Mouse (Mus musculus) neural tube, embryonic 11.5 days (tissue): ENCODE data around the gene Zcchc14. TPM values are rescaled to one million over a fixed set of nuclear protein-coding genes. Genes with fewer than 3 reads are reported as not detected.

ENCODE experiments used
- ATAC-seq: fragments of 200-750 bp; cut with Nextera tagmentation; 2 replicates; pipeline ENCODE4 v1.8.0; 2017; ENCODE audit warnings: moderate number of reproducible peaks, mild to moderate bottlenecking, moderate TSS enrichment, moderate library complexity; ENCODE audit not compliant: insufficient read depth, low FRiP score, low TSS enrichment
- DNase-seq: peaks from one replicate; pipeline ENCODE4 v3.0.0-alpha.2; 2015; ENCODE audit warnings: low spot score
- H3K27ac ChIP-seq: fragments of 300-500 bp; sonication (generic); 2 replicates; pipeline ENCODE4 v1.5.1; 2014; ENCODE audit warnings: low read depth, mild to moderate bottlenecking, low read length
- H3K27me3 ChIP-seq: fragments of 300-500 bp; sonication (generic); 2 replicates; pipeline ENCODE4 v1.6.1; 2014; ENCODE audit warnings: mild to moderate bottlenecking, low read length, mixed read lengths; ENCODE audit not compliant: control insufficient read depth, insufficient read depth
- H3K36me3 ChIP-seq: fragments of 300-500 bp; sonication (generic); 2 replicates; pipeline ENCODE4 v1.6.1; 2014; ENCODE audit warnings: mild to moderate bottlenecking, low read length, moderate library complexity, mixed read lengths; ENCODE audit not compliant: control insufficient read depth, insufficient read depth
- H3K4me1 ChIP-seq: fragments of 300-500 bp; sonication (generic); 2 replicates; pipeline ENCODE4 v1.6.1; 2014; ENCODE audit warnings: low read length, mixed read lengths; ENCODE audit not compliant: control insufficient read depth, insufficient read depth
- H3K4me2 ChIP-seq: fragments of 300-500 bp; sonication (generic); 2 replicates; pipeline ENCODE4 v1.6.1; 2014; ENCODE audit warnings: low read depth, mild to moderate bottlenecking, moderate library complexity
- H3K4me3 ChIP-seq: fragments of 300-500 bp; sonication (generic); 2 replicates; pipeline ENCODE4 v1.5.1; 2014; ENCODE audit warnings: low read depth, low read length
- H3K9ac ChIP-seq: fragments of 300-500 bp; sonication (generic); 2 replicates; pipeline ENCODE4 v1.6.1; 2014; ENCODE audit warnings: mild to moderate bottlenecking, low read length
- H3K9me3 ChIP-seq: fragments of 300-500 bp; sonication (generic); 2 replicates; pipeline ENCODE4 v1.6.1; 2016; ENCODE audit warnings: low read length; ENCODE audit not compliant: control insufficient read depth
- WGBS: fragments of 180-500 bp; shearing (Covaris S2); extraction: QIAGEN DNeasy Blood & Tissue Kit; methylation state at CpG from one replicate; pipeline ENCODE4 v1.1.7; 2014; 5-methylcytosine and 5-hydroxymethylcytosine counted together
- polyA plus RNA-seq: library from polyadenylated mRNA; unstranded; fragments of >200 nt; fragmentation: Nextera tagmentation; extraction: Ambion mirVana; gene quantifications from 2 replicates; pipeline ENCODE4 v1.2.1, GENCODE M21; 2014

Zcchc14 gene
- polyA plus RNA-seq, 1 experiment from 2014 or later: 23.3 TPM

GRCm38 (mm10) chr8:121623043-121623442 is 29.7 kb downstream of the Zcchc14 start:
- H3K4me2 ChIP-seq: no peak overlapping the region
- WGBS: 96% methylated on average over 8 of the region's 8 CpGs
- no peak for ATAC-seq

GRCm38 (mm10) chr8:121621879-121622278 is 30.8 kb downstream of the Zcchc14 start:
- 85% methylated on average over 1 of the region's 1 CpGs for WGBS
- Histone ChIP-seq H3K4me2 (no peak overlapping the region), H3K4me3 (no peak overlapping the region)

More at GRCm38 (mm10) chr8:121623043-121623442, 29.7 kb downstream of the Zcchc14 start:
- Histone ChIP-seq H3K4me3 (no peak overlapping the region), H3K36me3 (no peaks in the 10 kb centered on the region; the same call in 1 of the 2 replicates), H3K9me3 (no peaks in the 10 kb centered on the region), H3K27ac (no peak overlapping the region), H3K4me1 (no peaks in the 10 kb centered on the region; the same call in 1 of the 2 replicates), H3K9ac (no peak overlapping the region), H3K27me3 (no peaks in the 10 kb centered on the region)
- no peak for DNase-seq

GRCm38 (mm10) chr8:121620801-121621516 is 31.7 kb downstream of the Zcchc14 start:
- H3K27ac ChIP-seq: no peak overlapping the region
- no peak overlapping the region; the same call in 1 of the 2 replicates for H3K9ac ChIP-seq
- no peak overlapping the region for H3K4me3 ChIP-seq
- H3K4me1 ChIP-seq: no peaks in the 10 kb centered on the region; the same call in 1 of the 2 replicates
- ATAC-seq (no peak), DNase-seq (no peak)
- no peaks in the 10 kb centered on the region for H3K9me3 ChIP-seq
- no peaks in the 10 kb centered on the region for H3K27me3 ChIP-seq
- 83% methylated on average over 12 of the region's 12 CpGs for WGBS
- no peaks in the 10 kb centered on the region; the same call in 1 of the 2 replicates for H3K36me3 ChIP-seq
- no peak overlapping the region for H3K4me2 ChIP-seq

More at GRCm38 (mm10) chr8:121621879-121622278, 30.8 kb downstream of the Zcchc14 start:
- Histone ChIP-seq H3K9ac (no peak overlapping the region), H3K27me3 (no peaks in the 10 kb centered on the region), H3K27ac (no peak overlapping the region), H3K36me3 (no peaks in the 10 kb centered on the region; the same call in 1 of the 2 replicates), H3K9me3 (no peaks in the 10 kb centered on the region), H3K4me1 (no peaks in the 10 kb centered on the region; the same call in 1 of the 2 replicates)
- DNase-seq (no peak), ATAC-seq (no peak)

GRCm38 (mm10) chr8:121619401-121619995 is 33.2 kb downstream of the Zcchc14 start:
- ATAC-seq (no peak), DNase-seq (no peak)
- no peaks in the 10 kb centered on the region; the same call in 1 of the 2 replicates for H3K36me3 ChIP-seq
- no peaks in the 10 kb centered on the region for H3K9me3 ChIP-seq
- no peak overlapping the region for H3K4me3 ChIP-seq
- H3K27ac ChIP-seq: no peak overlapping the region
- no peaks in the 10 kb centered on the region for H3K27me3 ChIP-seq
- H3K4me1 ChIP-seq: no peaks in the 10 kb centered on the region; the same call in 1 of the 2 replicates
- H3K9ac ChIP-seq: no peak overlapping the region
- WGBS: 74% methylated on average over 7 of the region's 7 CpGs
- no peak overlapping the region for H3K4me2 ChIP-seq

- Histone ChIP-seq H3K36me3 (peaks cover 10% of the 10 kb centered on the region), H3K27me3 (no peaks in the 10 kb centered on the region), H3K9ac (no peak overlapping the region), H3K9me3 (no peaks in the 10 kb centered on the region), H3K27ac (no peak overlapping the region), H3K4me3 (no peak overlapping the region), H3K4me2 (no peak overlapping the region), H3K4me1 (no peaks in the 10 kb centered on the region)
- ATAC-seq (no peak), DNase-seq (no peak)
Measured at GRCm38 (mm10) chr8:121613419-121613818, 39.3 kb downstream of the Zcchc14 start.

- no peak overlapping the region for H3K4me2 ChIP-seq
- no peak overlapping the region for H3K9ac ChIP-seq
- no peak overlapping the region for H3K27ac ChIP-seq
- no peaks in the 10 kb centered on the region for H3K4me1 ChIP-seq
- DNase-seq: no peak
- no peaks in the 10 kb centered on the region for H3K9me3 ChIP-seq
- H3K4me3 ChIP-seq: no peak overlapping the region
- peaks cover 20% of the 10 kb centered on the region for H3K36me3 ChIP-seq
- ATAC-seq: no peak
- WGBS: 98% methylated on average over 11 of the region's 11 CpGs
- no peaks in the 10 kb centered on the region for H3K27me3 ChIP-seq
Measured at GRCm38 (mm10) chr8:121609916-121610315, 42.8 kb downstream of the Zcchc14 start.

GRCm38 (mm10) chr8:121609251-121609650 is 43.5 kb downstream of the Zcchc14 start:
- 89% methylated on average over 15 of the region's 15 CpGs for WGBS

GRCm38 (mm10) chr8:121607661-121608060 is 45.0 kb downstream of the Zcchc14 start:
- Histone ChIP-seq H3K4me1 (no peaks in the 10 kb centered on the region), H3K36me3 (peaks cover 34% of the 10 kb centered on the region), H3K9ac (no peak overlapping the region), H3K4me3 (no peak overlapping the region), H3K4me2 (no peak overlapping the region), H3K27me3 (no peaks in the 10 kb centered on the region), H3K9me3 (no peaks in the 10 kb centered on the region), H3K27ac (no peak overlapping the region)
- no peak for DNase-seq
- ATAC-seq: no peak
- 92% methylated on average over 5 of the region's 5 CpGs for WGBS

More at GRCm38 (mm10) chr8:121609251-121609650, 43.5 kb downstream of the Zcchc14 start:
- H3K36me3 ChIP-seq: peaks cover 26% of the 10 kb centered on the region
- H3K27me3 ChIP-seq: no peaks in the 10 kb centered on the region
- H3K4me1 ChIP-seq: no peaks in the 10 kb centered on the region
- H3K9me3 ChIP-seq: no peaks in the 10 kb centered on the region
- H3K9ac ChIP-seq: no peak overlapping the region
- ATAC-seq: no peak
- no peak overlapping the region for H3K27ac ChIP-seq
- no peak overlapping the region for H3K4me3 ChIP-seq
- no peak for DNase-seq
- no peak overlapping the region for H3K4me2 ChIP-seq

- Histone ChIP-seq H3K36me3 (peaks cover 40% of the 10 kb centered on the region), H3K9ac (no peak overlapping the region), H3K4me1 (no peaks in the 10 kb centered on the region), H3K4me3 (no peak overlapping the region), H3K4me2 (no peak overlapping the region), H3K9me3 (no peaks in the 10 kb centered on the region), H3K27ac (no peak overlapping the region), H3K27me3 (no peaks in the 10 kb centered on the region)
- ATAC-seq: no peak
- DNase-seq: no peak
- WGBS: 93% methylated on average over 12 of the region's 12 CpGs
Measured at GRCm38 (mm10) chr8:121603801-121604200, 48.9 kb downstream of the Zcchc14 start.
